Mouse (Mus musculus) G1E (cell line): ENCODE results near the gene Dcaf8. TPM values are rescaled to one million over a fixed set of nuclear protein-coding genes. Genes with fewer than 3 reads are reported as not detected.
A peak's percentile ranks its signal among the peaks of the same experiment; 100 is the strongest.

Experiments
- ATAC-seq: 2 replicates; pipeline ENCODE4 v1.8.0; 2016; ENCODE audit warnings: mild to moderate bottlenecking; ENCODE audit not compliant: insufficient number of reproducible peaks, poor library complexity, low FRiP score, severe bottlenecking; ENCODE audit errors: extremely low read depth
- DNase-seq: peaks from one replicate; pipeline ENCODE4 v3.0.0; 2012; ENCODE audit warnings: low spot score
- H3K27me3 ChIP-seq: 2 replicates; pipeline ENCODE4 v1.6.1; 2012; ENCODE audit warnings: mild to moderate bottlenecking, low read length, inconsistent platforms; ENCODE audit not compliant: insufficient read depth
- H3K36me3 ChIP-seq: replicated peaks from 2 replicates; pipeline ENCODE3; 2012; ENCODE audit warnings: mild to moderate bottlenecking, inconsistent platforms
- H3K4me1 ChIP-seq: 2 replicates; pipeline ENCODE4 v1.6.1; 2012; ENCODE audit warnings: low read depth, low read length, inconsistent platforms, mixed read lengths; ENCODE audit not compliant: insufficient read depth
- H3K4me3 ChIP-seq: 2 replicates; pipeline ENCODE4 v1.5.1; 2012; ENCODE audit warnings: low read depth, mild to moderate bottlenecking, inconsistent platforms, low read length, moderate library complexity, mixed read lengths
- H3K9me3 ChIP-seq: replicated peaks from 2 replicates; pipeline ENCODE4 v1.6.1; 2012; ENCODE audit warnings: inconsistent platforms
- CTCF ChIP-seq: IDR thresholded peaks from 2 replicates; pipeline ENCODE4 v1.5.1; 2012; ENCODE audit warnings: low read depth, low read length, inconsistent platforms, mixed read lengths
- GATA1 ChIP-seq: IDR thresholded peaks from 2 replicates; pipeline ENCODE4 v1.6.1; 2012; ENCODE audit warnings: borderline replicate concordance, low read length, inconsistent platforms, mixed read lengths
- GATA2 ChIP-seq: IDR thresholded peaks from 2 replicates; pipeline ENCODE4 v1.6.1; 2012; ENCODE audit warnings: low read depth, low read length, inconsistent platforms, borderline replicate concordance
- POLR2AphosphoS5 ChIP-seq: IDR thresholded peaks from 2 replicates; pipeline ENCODE4 v1.6.1; 2012; ENCODE audit warnings: low read depth, low read length, inconsistent platforms; ENCODE audit not compliant: insufficient replicate concordance
- TAL1 ChIP-seq: conservative IDR thresholded peaks from 2 replicates; pipeline ENCODE4 v1.6.1; 2012; ENCODE audit warnings: low read depth, low read length, inconsistent platforms, mixed read lengths
- polyA plus RNA-seq: library from polyadenylated mRNA; stranded (reverse); fragments of >175 nt; gene quantifications from 2 replicates; pipeline ENCODE4 v1.2.3, GENCODE M21; 2012
- total RNA-seq, 2 experiments: library from RNA; stranded (forward) in 1 of 2; stranded (reverse) in 1 of 2; fragments of 200-1000 nt in 1 of 2; fragments of >200 nt in 1 of 2; fragmentation: Nextera tagmentation in 1 of 2; gene quantifications; 2 replicates each; pipeline ENCODE4 v1.2.3; 2014 to 2017

Dcaf8 gene
- total and polyA plus RNA-seq, 3 experiments, result 60.1 to 124 (median 116) TPM

- ATAC-seq (no peak), DNase-seq (no peak)
- no peak for TF ChIP-seq POLR2AphosphoS5
- TF ChIP-seq GATA2, result no peak
- no peak for TF ChIP-seq GATA1
- Histone ChIP-seq H3K4me1 (no peaks in the 10 kb centered on the region), H3K36me3 (peaks cover 99% of the 10 kb centered on the region), H3K9me3 (no peaks in the 10 kb centered on the region), H3K27me3 (no peaks in the 10 kb centered on the region), H3K4me3 (no peak overlapping the region)
These were observed 50.4 kb downstream of the Dcaf8 start for GRCm38 (mm10) chr1:172198316-172198715.

DNA sequence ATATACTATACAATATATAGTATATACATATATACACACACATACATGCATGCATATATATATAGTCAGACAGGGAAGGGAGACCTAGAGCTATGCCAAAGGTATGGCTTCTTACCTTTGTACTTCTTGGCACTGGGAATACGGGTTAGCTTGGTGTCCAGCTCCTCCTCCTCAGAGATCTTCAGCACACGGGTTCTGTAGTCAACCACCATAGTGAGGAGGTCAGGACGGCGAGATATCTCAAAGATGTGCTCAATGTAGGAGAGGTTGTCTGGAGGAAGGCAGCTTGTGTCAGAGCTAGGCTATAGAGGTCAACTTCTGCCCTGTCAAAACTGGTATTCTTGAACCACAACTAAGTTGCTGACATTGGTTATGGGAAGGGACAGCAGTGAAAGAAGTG lies 51.1 kb downstream of the Dcaf8 start:
- no peaks in the 10 kb centered on the region for H3K9me3 ChIP-seq
- 0 out of 2 replicates have a peak, but pooled peaks cover 2% of the 10 kb centered on the region for H3K4me1 ChIP-seq
- no peak for ATAC-seq
- DNase-seq, result no peak
- H3K27me3 ChIP-seq, result no peaks in the 10 kb centered on the region
- H3K36me3 ChIP-seq, result peaks cover 98% of the 10 kb centered on the region
- TF ChIP-seq GATA1 (no peak), GATA2 (no peak), CTCF (no peak), POLR2AphosphoS5 (no peak), TAL1 (no peak)
- H3K4me3 ChIP-seq, result no peak overlapping the region

- H3K4me3 ChIP-seq, result no peak overlapping the region
- no peak for TF ChIP-seq TAL1
- TF ChIP-seq POLR2AphosphoS5, result no peak
- TF ChIP-seq CTCF, result no peak
- no peak for TF ChIP-seq GATA1
- no peak for TF ChIP-seq GATA2
- no peaks in the 10 kb centered on the region for H3K27me3 ChIP-seq
- peaks cover 94% of the 10 kb centered on the region for H3K36me3 ChIP-seq
- DNase-seq (no peak), ATAC-seq (no peak)
- no peaks in the 10 kb centered on the region for H3K9me3 ChIP-seq
- 0 out of 2 replicates have a peak, but pooled peaks cover 3% of the 10 kb centered on the region for H3K4me1 ChIP-seq
These were observed 52.3 kb downstream of the Dcaf8 start for GRCm38 (mm10) chr1:172200161-172200560.

DNA sequence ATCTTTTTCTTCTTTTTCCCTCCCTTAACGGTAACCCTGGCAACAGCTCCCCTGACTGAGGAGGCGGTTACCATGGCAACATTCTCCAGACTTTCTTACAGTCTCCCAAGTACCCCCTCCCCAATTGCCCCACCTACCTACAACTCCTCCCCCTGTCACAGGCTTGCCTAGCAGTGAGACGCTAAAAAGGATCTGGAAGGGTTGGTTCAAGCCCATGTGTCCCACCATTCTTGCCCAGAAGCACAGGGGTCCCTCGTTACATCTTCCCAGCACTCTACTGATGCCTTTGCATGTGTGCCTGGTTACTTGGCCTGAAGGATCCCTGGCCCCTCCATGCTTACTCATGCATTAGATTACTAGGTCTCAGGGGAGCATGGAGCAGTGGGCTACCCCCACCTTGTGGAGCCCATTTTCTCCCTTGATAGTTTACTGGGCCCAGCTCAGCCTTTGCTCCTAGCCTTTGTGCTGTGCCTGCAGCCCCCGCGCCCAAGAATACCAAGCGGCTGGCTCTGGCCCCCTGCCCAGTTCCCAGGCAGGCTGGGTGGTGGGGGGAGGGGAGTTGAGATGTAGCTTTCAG lies 53.1 kb downstream of the Dcaf8 start:
- TF ChIP-seq GATA2, result no peak
- no peak for TF ChIP-seq TAL1
- no peak for TF ChIP-seq POLR2AphosphoS5
- Histone ChIP-seq H3K4me1 (peaks cover 11% of the 10 kb centered on the region), H3K36me3 (peaks cover 92% of the 10 kb centered on the region)

DNA sequence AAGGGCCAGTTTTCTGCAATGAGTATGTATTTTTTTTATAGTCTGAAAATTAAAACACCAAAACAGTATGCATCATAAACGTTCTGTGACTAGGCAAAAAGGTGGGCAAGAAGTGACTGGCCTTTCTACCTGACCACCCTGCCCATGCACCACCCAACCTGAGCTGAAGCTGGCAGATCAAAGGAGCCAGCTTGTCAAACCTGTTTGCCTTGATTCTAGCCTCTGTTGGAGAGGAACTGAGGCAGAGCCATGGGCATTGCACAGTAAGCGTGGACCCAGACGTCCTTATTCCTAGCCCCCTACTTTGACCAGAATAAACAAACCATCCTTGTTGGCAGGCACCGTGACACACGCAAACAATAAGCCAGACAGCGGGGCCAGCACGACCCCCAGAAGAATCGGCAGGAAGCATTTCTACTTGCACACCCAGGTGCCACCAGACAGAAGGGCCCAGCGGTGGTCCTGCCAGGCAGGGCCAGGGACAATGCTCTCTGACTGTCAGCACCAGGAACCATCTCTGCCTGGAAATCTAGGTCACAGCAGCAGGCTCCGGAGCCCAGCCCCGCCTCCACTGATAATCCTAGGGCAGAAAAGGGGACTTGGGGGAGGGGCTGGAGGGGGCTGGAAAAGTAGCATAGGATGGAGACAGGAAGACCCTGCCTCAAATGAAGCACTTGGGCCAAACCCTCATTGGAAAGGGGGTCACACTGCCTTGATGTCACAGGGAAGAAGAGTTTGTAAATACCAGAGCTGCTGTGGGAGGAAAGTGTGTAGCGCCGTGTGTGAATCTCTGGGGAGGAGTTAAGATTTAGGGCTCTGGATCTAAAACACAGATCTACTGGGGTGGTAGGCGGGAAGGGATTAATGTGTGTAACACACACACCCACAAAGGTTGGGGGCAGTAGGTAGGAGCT lies 54.3 kb downstream of the Dcaf8 start:
- TF ChIP-seq GATA1 (no peak), TAL1 (no peak), POLR2AphosphoS5 (no peak), GATA2 (no peak)
- H3K4me3 ChIP-seq, result no peak overlapping the region
- ATAC-seq (no peak), DNase-seq (no peak)
- no peaks in the 10 kb centered on the region for H3K9me3 ChIP-seq
- H3K27me3 ChIP-seq, result no peaks in the 10 kb centered on the region
- H3K4me1 ChIP-seq, result peaks cover 23% of the 10 kb centered on the region
- peaks cover 79% of the 10 kb centered on the region for H3K36me3 ChIP-seq

More for the DNA sequence above, 53.1 kb downstream of the Dcaf8 start:
- no peaks in the 10 kb centered on the region for H3K27me3 ChIP-seq
- no peak for ATAC-seq
- DNase-seq, result no peak
- H3K9me3 ChIP-seq, result no peaks in the 10 kb centered on the region
- H3K4me3 ChIP-seq, result no peak overlapping the region

GRCm38 (mm10) chr1:172202894-172203522 lies 55.1 kb downstream of the Dcaf8 start:
- peak; percentile 36; the same call in 1 of the 2 replicates for TF ChIP-seq POLR2AphosphoS5
- no peak for TF ChIP-seq GATA1
- Histone ChIP-seq H3K36me3 (peaks cover 71% of the 10 kb centered on the region), H3K27me3 (no peaks in the 10 kb centered on the region), H3K4me3 (no peak overlapping the region), H3K4me1 (peaks cover 26% of the 10 kb centered on the region), H3K9me3 (no peaks in the 10 kb centered on the region)
- ATAC-seq (no peak), DNase-seq (no peak)
